Mouse (Mus musculus) embryonic facial prominence, embryonic 11.5 days (tissue): Measurements from ENCODE around the gene Pabpc4. TPM values are rescaled to one million over a fixed set of nuclear protein-coding genes. Genes with fewer than 3 reads are reported as not detected.

Source experiments
- ATAC-seq: fragments of 200-750 bp; cut with Nextera tagmentation; replicated peaks from 2 replicates; pipeline ENCODE4 v1.8.0; 2017; ENCODE audit warnings: low read depth; ENCODE audit not compliant: insufficient number of reproducible peaks, low FRiP score, low TSS enrichment
- DNase-seq: peaks from one replicate; pipeline ENCODE4 v3.0.0-alpha.2; 2015; ENCODE audit warnings: low spot score
- H3K27ac ChIP-seq: fragments of 300-500 bp; sonication (generic); replicated peaks from 2 replicates; pipeline ENCODE4 v1.5.1; 2014; ENCODE audit warnings: mild to moderate bottlenecking, low read depth, low read length, control low read depth
- H3K27me3 ChIP-seq: fragments of 300-500 bp; sonication (generic); 2 replicates; pipeline ENCODE4 v1.6.1; 2014; ENCODE audit warnings: mild to moderate bottlenecking, low read length, moderate library complexity, mixed read lengths; ENCODE audit not compliant: control insufficient read depth, insufficient read depth
- H3K36me3 ChIP-seq: fragments of 300-500 bp; sonication (generic); replicated peaks from 2 replicates; pipeline ENCODE4 v1.6.1; 2014; ENCODE audit warnings: low read depth, mild to moderate bottlenecking, low read length, moderate library complexity, mixed read lengths; ENCODE audit not compliant: control insufficient read depth, insufficient read depth
- H3K4me1 ChIP-seq: fragments of 300-500 bp; sonication (generic); 2 replicates; pipeline ENCODE4 v1.6.1; 2014; ENCODE audit warnings: low read length, mixed read lengths; ENCODE audit not compliant: control insufficient read depth, insufficient read depth
- H3K4me2 ChIP-seq: fragments of 300-500 bp; sonication (generic); 2 replicates; pipeline ENCODE4 v1.6.1; 2014; ENCODE audit warnings: low read depth, mild to moderate bottlenecking, control low read depth, low read length, moderate library complexity
- H3K4me3 ChIP-seq: fragments of 300-500 bp; sonication (generic); 2 replicates; pipeline ENCODE4 v1.5.1; 2014; ENCODE audit warnings: low read depth, low read length, control low read depth
- H3K9ac ChIP-seq: fragments of 300-500 bp; sonication (generic); replicated peaks from 2 replicates; pipeline ENCODE4 v1.6.1; 2014; ENCODE audit warnings: mild to moderate bottlenecking, control low read depth, low read length
- H3K9me3 ChIP-seq: fragments of 300-500 bp; sonication (generic); replicated peaks from 2 replicates; pipeline ENCODE4 v1.6.1; 2016; ENCODE audit warnings: mild to moderate bottlenecking, low read length, inconsistent platforms, mixed read lengths; ENCODE audit not compliant: control insufficient read depth
- WGBS: fragments of 180-500 bp; shearing (Covaris S2); extraction: QIAGEN DNeasy Blood & Tissue Kit; methylation state at CpG from one replicate; pipeline ENCODE4 v1.1.7; 2014; 5-methylcytosine and 5-hydroxymethylcytosine counted together
- polyA plus RNA-seq: library from polyadenylated mRNA; unstranded; fragments of >200 nt; fragmentation: Nextera tagmentation; extraction: Ambion mirVana; gene quantifications from 2 replicates; pipeline ENCODE4 v1.2.1, GENCODE M21; 2014

Pabpc4 gene
- polyA plus RNA-seq, 1 experiment from 2014 or later = 44.0 TPM

GRCm38 (mm10) chr4:123227707-123228106, 34.4 kb upstream of the Pabpc4 start:
- 36% methylated on average over 4 of the region's 4 CpGs for WGBS
- Histone ChIP-seq H3K9me3 (no peaks in the 10 kb centered on the region), H3K9ac (no peak overlapping the region), H3K36me3 (no peaks in the 10 kb centered on the region), H3K27ac (no peak overlapping the region), H3K4me2 (no peak overlapping the region), H3K4me3 (no peak overlapping the region), H3K4me1 (peaks cover 2% of the 10 kb centered on the region; the same call in 1 of the 2 replicates), H3K27me3 (no peaks in the 10 kb centered on the region; the same call in 1 of the 2 replicates)
- ATAC-seq (no peak), DNase-seq (no peak)

GRCm38 (mm10) chr4:123228270-123228669, 33.9 kb upstream of the Pabpc4 start:
- WGBS = 11% methylated on average over 2 of the region's 2 CpGs
- peak; percentile 38 for DNase-seq
- no peak for ATAC-seq

GRCm38 (mm10) chr4:123229166-123229565, 33.0 kb upstream of the Pabpc4 start:
- ATAC-seq = no peak
- Histone ChIP-seq H3K4me1 (peaks cover 7% of the 10 kb centered on the region), H3K9ac (no peak overlapping the region), H3K27ac (no peak overlapping the region), H3K9me3 (no peaks in the 10 kb centered on the region), H3K27me3 (peaks cover 9% of the 10 kb centered on the region; the same call in 1 of the 2 replicates), H3K4me3 (no peak overlapping the region), H3K36me3 (no peaks in the 10 kb centered on the region), H3K4me2 (no peak overlapping the region)
- no peak for DNase-seq
- 82% methylated on average over 11 of the region's 11 CpGs for WGBS

More at GRCm38 (mm10) chr4:123228270-123228669, 33.9 kb upstream of the Pabpc4 start:
- peaks cover 3% of the 10 kb centered on the region; the same call in 1 of the 2 replicates for H3K27me3 ChIP-seq
- H3K4me3 ChIP-seq = no peak overlapping the region
- H3K27ac ChIP-seq = no peak overlapping the region
- H3K36me3 ChIP-seq = no peaks in the 10 kb centered on the region
- no peak overlapping the region for H3K9ac ChIP-seq
- H3K9me3 ChIP-seq = no peaks in the 10 kb centered on the region
- H3K4me1 ChIP-seq = peaks cover 2% of the 10 kb centered on the region
- H3K4me2 ChIP-seq = no peak overlapping the region

GRCm38 (mm10) chr4:123232841-123233240, 29.3 kb upstream of the Pabpc4 start:
- Histone ChIP-seq H3K27ac (no peak overlapping the region), H3K27me3 (peaks cover 12% of the 10 kb centered on the region; the same call in 1 of the 2 replicates), H3K4me3 (no peak overlapping the region), H3K9ac (no peak overlapping the region), H3K36me3 (no peaks in the 10 kb centered on the region), H3K4me2 (no peak overlapping the region), H3K9me3 (no peaks in the 10 kb centered on the region), H3K4me1 (peaks cover 12% of the 10 kb centered on the region)
- no peak for DNase-seq
- WGBS = 67% methylated on average over 3 of the region's 3 CpGs
- no peak for ATAC-seq

GRCm38 (mm10) chr4:123233492-123234084, 28.6 kb upstream of the Pabpc4 start, which contains the start of gene Heyl:
Gene Heyl (plus strand): TSS chr4:123233556.
- ATAC-seq (peak; percentile 62; the same call in 1 of the 2 replicates), DNase-seq (peak; percentile 45)
- H3K27me3 ChIP-seq = peaks cover 12% of the 10 kb centered on the region; the same call in 1 of the 2 replicates
- no peaks in the 10 kb centered on the region for H3K9me3 ChIP-seq
- peak within 1 kb of the TSS; percentile 40; the same call in 1 of the 2 replicates for H3K9ac ChIP-seq
- H3K27ac ChIP-seq = no peak within 1 kb of the TSS
- peak within 1 kb of the TSS; percentile 34 for H3K4me3 ChIP-seq
- H3K36me3 ChIP-seq = no peaks in the 10 kb centered on the region
- H3K4me1 ChIP-seq = peaks cover 10% of the 10 kb centered on the region
- peak within 1 kb of the TSS; percentile 82 for H3K4me2 ChIP-seq
- 3% methylated on average over 52 of the region's 52 CpGs for WGBS

GRCm38 (mm10) chr4:123235835-123236430, 26.2 kb upstream of the Pabpc4 start:
- DNase-seq (no peak), ATAC-seq (no peak)
- Histone ChIP-seq H3K9me3 (no peaks in the 10 kb centered on the region), H3K4me2 (peak overlapping the region; percentile 4; the same call in 1 of the 2 replicates), H3K9ac (no peak overlapping the region), H3K36me3 (no peaks in the 10 kb centered on the region), H3K27me3 (peaks cover 12% of the 10 kb centered on the region; the same call in 1 of the 2 replicates), H3K4me3 (no peak overlapping the region), H3K27ac (no peak overlapping the region), H3K4me1 (peaks cover 17% of the 10 kb centered on the region)
- WGBS = 32% methylated on average over 9 of the region's 9 CpGs

GRCm38 (mm10) chr4:123236431-123237031, 25.6 kb upstream of the Pabpc4 start:
- H3K9me3 ChIP-seq = no peaks in the 10 kb centered on the region
- peaks cover 17% of the 10 kb centered on the region for H3K4me1 ChIP-seq
- WGBS = 70% methylated on average over 13 of the region's 13 CpGs
- no peak overlapping the region for H3K27ac ChIP-seq
- peaks cover 12% of the 10 kb centered on the region; the same call in 1 of the 2 replicates for H3K27me3 ChIP-seq
- no peak overlapping the region for H3K4me3 ChIP-seq
- no peak for DNase-seq
- ATAC-seq = no peak
- no peak overlapping the region for H3K4me2 ChIP-seq
- no peaks in the 10 kb centered on the region for H3K36me3 ChIP-seq
- H3K9ac ChIP-seq = no peak overlapping the region
